Mouse (Mus musculus): Measurements from ENCODE around the gene Ankar. TPM values are rescaled to one million over a fixed set of nuclear protein-coding genes. Genes with fewer than 3 reads are reported as not detected.

Gene Ankar
- not detected in 2 replicates for polyA plus RNA-seq (2014; fragmentation: Nextera tagmentation; extraction: Ambion mirVana)

DNA sequence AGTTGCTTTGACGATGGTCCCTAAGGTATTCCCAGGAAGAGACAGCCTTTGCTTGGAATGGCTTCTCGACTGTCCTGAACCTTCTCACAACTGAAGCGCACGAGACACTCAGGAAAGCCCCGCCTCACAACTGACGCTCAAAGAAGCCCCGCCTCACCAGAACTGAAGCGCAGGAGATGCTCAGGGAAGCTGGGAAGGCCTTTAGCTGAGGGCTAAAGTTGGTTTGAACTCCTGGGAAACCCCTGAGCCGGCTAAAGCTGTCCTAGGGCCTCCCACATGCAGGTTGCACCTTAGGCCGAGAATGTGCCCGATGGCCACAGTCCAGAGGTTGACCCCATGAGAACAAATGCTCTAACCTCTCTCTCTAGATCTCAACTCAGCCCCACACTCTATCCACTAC is at the start of gene Ankar:
Gene Ankar, minus strand, starts transcription at position 101 of the 400 bp plus-strand sequence.
- Histone ChIP-seq H3K4me2 (ENCODE audit: low read length) (no peak within 1 kb of the TSS), H3K27ac (ENCODE audit: low read depth, low read length) (no peak within 1 kb of the TSS), H3K4me3 (ENCODE audit: low read depth, low read length) (no peak within 1 kb of the TSS), H3K4me1 (ENCODE audit: control insufficient read depth, insufficient read depth, low read length) (no peaks in the 10 kb centered on the region), H3K9me3 (replicated peaks; ENCODE audit: control insufficient read depth, low read length) (no peaks in the 10 kb centered on the region), H3K9ac (ENCODE audit: low read length) (no peak within 1 kb of the TSS), H3K36me3 (ENCODE audit: control insufficient read depth, insufficient read depth, low read length) (no peaks in the 10 kb centered on the region), H3K27me3 (replicated peaks; ENCODE audit: control insufficient read depth, insufficient read depth, low read length) (no peaks in the 10 kb centered on the region)
- ATAC-seq, result no peak
- DNase-seq (ENCODE audit: low spot score), result no peak
- WGBS, result 82% methylated on average over 11 of the region's 11 CpGs

DNA sequence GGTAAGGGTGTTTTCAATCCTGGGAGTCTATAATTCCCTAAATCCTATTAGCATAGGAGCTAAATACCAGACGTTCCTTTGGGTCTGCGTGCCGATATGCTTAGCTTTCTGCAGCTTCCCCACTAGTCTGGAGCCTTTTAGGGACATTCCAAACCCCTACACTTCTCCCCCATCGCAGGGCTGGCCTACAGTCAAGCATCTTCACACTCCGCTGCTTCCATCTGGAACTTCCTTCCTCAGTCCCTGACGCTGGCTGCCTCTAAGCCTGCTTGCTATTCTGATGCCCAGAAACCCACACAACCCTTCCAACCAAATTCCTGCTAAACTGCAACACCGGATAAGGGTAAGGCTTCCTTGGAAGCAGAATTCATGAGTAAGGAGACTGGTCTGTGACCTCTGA is 46.0 kb upstream of the Ankar start:
- Histone ChIP-seq H3K27me3 (replicated peaks; ENCODE audit: control insufficient read depth, insufficient read depth, low read length) (no peaks in the 10 kb centered on the region), H3K4me3 (ENCODE audit: low read depth, low read length) (no peak overlapping the region), H3K4me2 (ENCODE audit: low read length) (no peak overlapping the region), H3K36me3 (ENCODE audit: control insufficient read depth, insufficient read depth, low read length) (no peaks in the 10 kb centered on the region), H3K27ac (ENCODE audit: low read depth, low read length) (0 out of 2 replicates have a peak overlapping the region, but pooled peaks have one; percentile 41), H3K9ac (ENCODE audit: low read length) (no peak overlapping the region), H3K9me3 (replicated peaks; ENCODE audit: control insufficient read depth, low read length) (no peaks in the 10 kb centered on the region), H3K4me1 (ENCODE audit: control insufficient read depth, insufficient read depth, low read length) (no peaks in the 10 kb centered on the region)
- DNase-seq (ENCODE audit: low spot score), result peak; percentile 76
- 54% methylated on average over 7 of the region's 7 CpGs for WGBS
- peak; percentile 71; the same call in 1 of the 2 replicates for ATAC-seq

DNA sequence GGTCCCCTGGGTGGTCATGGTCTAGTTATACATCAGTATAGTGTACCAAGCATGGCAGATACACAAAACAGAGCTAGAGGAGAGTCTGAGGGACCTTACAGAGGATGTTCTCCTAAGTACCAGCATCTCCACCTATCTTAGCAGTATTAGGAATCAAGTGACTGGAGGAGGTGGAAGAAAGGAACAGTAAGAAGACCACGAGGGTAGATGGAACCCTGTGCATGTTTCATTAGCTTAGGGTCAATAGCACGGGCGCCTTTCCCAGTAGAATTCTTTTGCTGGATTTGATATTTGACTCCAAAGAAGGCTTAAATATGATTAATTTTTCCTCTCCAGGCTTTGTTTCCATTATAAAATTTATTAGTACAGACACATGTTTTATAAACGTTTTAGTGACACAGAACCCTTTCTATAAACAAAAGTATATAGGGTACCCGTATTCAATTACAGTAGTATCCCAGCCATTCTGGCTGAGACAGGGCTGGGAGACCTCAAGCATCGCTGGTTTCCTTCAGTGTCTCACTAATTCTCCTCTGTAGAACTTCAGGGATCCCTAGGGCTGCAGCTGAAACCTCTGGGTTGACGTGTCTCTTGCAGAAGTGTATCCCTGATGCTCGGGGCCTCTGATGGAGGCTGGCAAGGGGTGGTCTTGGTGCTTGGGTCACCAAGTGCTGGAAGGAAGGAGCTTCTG is 44.6 kb upstream of the Ankar start:
- Histone ChIP-seq H3K36me3 (ENCODE audit: control insufficient read depth, insufficient read depth, low read length) (no peaks in the 10 kb centered on the region), H3K4me2 (ENCODE audit: low read length) (no peak overlapping the region), H3K9me3 (replicated peaks; ENCODE audit: control insufficient read depth, low read length) (no peaks in the 10 kb centered on the region), H3K4me1 (ENCODE audit: control insufficient read depth, insufficient read depth, low read length) (peaks cover 3% of the 10 kb centered on the region; the same call in 1 of the 2 replicates), H3K27me3 (replicated peaks; ENCODE audit: control insufficient read depth, insufficient read depth, low read length) (no peaks in the 10 kb centered on the region), H3K9ac (ENCODE audit: low read length) (no peak overlapping the region), H3K27ac (ENCODE audit: low read depth, low read length) (no peak overlapping the region), H3K4me3 (ENCODE audit: low read depth, low read length) (no peak overlapping the region)
- DNase-seq (ENCODE audit: low spot score) (no peak), ATAC-seq (no peak)
- 90% methylated on average over 8 of the region's 8 CpGs for WGBS

DNA sequence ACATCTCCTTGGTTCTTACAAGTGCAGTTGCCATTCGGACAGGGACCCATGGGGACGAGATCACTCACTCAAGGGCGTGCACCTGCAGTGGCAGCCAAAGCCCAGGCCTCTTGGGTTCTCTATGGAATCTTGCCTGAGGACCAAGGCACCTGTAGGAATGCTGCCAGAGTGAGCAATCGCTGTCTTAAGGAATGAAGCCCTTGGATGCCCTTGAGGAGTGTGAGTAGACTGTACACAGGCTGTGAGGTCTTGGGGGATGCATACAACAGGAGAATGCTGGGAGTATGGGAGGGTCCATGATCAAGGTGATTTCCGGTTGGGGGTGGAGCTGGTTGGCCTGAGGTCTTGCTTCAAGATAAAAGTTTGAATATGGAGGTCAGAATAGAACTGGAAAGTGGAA is 41.0 kb upstream of the Ankar start:
- Histone ChIP-seq H3K4me2 (ENCODE audit: low read length) (no peak overlapping the region), H3K4me1 (ENCODE audit: control insufficient read depth, insufficient read depth, low read length) (peaks cover 12% of the 10 kb centered on the region), H3K9ac (ENCODE audit: low read length) (no peak overlapping the region), H3K27ac (ENCODE audit: low read depth, low read length) (no peak overlapping the region), H3K36me3 (ENCODE audit: control insufficient read depth, insufficient read depth, low read length) (no peaks in the 10 kb centered on the region), H3K9me3 (replicated peaks; ENCODE audit: control insufficient read depth, low read length) (no peaks in the 10 kb centered on the region), H3K27me3 (replicated peaks; ENCODE audit: control insufficient read depth, insufficient read depth, low read length) (no peaks in the 10 kb centered on the region), H3K4me3 (ENCODE audit: low read depth, low read length) (no peak overlapping the region)
- ATAC-seq (no peak), DNase-seq (ENCODE audit: low spot score) (no peak)
- WGBS, result 93% methylated on average over 5 of the region's 5 CpGs

DNA sequence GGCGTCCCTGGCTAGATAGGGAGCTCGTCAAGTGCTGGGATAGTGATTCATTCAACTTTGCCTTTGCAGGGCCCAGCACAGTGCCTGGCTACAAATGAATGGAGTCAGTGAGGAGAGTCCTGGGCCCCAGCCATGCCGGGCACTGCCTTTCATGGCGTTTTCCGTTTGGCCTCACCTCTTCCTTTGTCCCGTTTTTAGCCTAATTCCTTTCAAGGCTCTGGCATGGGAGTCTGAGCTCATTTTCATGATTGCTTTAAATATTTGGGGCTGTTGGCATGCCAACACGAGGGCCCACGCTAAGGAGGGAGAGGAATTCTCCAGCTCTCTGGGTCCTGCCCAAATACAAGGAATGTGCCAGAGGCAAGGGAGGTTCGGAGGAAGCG is 39.3 kb upstream of the Ankar start:
- no peak overlapping the region for H3K4me2 ChIP-seq (ENCODE audit: low read length)
- H3K27ac ChIP-seq (ENCODE audit: low read depth, low read length), result peak overlapping the region; percentile 49
- H3K27me3 ChIP-seq (replicated peaks; ENCODE audit: control insufficient read depth, insufficient read depth, low read length), result no peaks in the 10 kb centered on the region
- peaks cover 12% of the 10 kb centered on the region for H3K4me1 ChIP-seq (ENCODE audit: control insufficient read depth, insufficient read depth, low read length)
- H3K9me3 ChIP-seq (replicated peaks; ENCODE audit: control insufficient read depth, low read length), result no peaks in the 10 kb centered on the region
- ATAC-seq (peak; percentile 88), DNase-seq (ENCODE audit: low spot score) (peak; percentile 79)
- no peaks in the 10 kb centered on the region for H3K36me3 ChIP-seq (ENCODE audit: control insufficient read depth, insufficient read depth, low read length)
- no peak overlapping the region for H3K9ac ChIP-seq (ENCODE audit: low read length)
- H3K4me3 ChIP-seq (ENCODE audit: low read depth, low read length), result no peak overlapping the region
- 18% methylated on average over 10 of the region's 10 CpGs for WGBS

DNA sequence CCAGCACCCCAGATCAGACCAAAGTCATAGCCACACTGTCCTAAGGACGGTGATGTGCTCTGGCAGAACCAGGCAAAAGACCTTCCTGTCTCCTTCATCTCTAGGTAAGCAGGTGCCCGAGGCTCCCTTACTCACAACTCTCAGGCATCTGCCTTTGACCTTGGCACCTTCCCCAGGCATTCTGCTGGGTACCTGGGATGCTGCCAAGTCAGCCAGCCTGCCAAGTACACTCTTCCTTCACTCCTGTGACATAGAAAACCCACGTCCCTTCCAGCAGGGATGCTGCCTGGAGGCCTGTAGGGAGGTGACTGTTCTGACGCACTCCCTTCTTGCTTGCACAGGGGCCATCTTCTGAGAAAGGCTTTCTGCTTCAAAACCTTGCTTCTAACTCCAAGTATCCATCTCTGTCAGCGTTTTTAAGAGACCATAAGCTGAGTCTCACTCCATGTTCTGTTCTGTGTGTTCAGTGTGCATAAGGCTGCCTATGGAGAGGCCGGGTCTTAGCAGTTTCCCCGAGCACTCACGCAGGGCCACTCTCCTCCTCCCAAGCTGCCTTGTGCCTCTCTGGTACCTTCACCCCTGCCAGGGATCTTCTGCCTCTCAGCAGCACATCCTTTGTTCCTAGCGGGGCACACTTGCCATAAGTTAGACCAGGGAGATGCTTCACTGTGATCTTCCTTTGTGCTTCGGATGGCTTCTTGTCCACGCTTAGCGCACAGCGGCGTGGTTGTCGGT is 38.7 kb upstream of the Ankar start:
- DNase-seq (ENCODE audit: low spot score) (peak; percentile 58), ATAC-seq (peak; percentile 75)
- no peak overlapping the region for H3K4me3 ChIP-seq (ENCODE audit: low read depth, low read length)
- no peaks in the 10 kb centered on the region for H3K9me3 ChIP-seq (replicated peaks; ENCODE audit: control insufficient read depth, low read length)
- no peak overlapping the region for H3K4me2 ChIP-seq (ENCODE audit: low read length)
- H3K4me1 ChIP-seq (ENCODE audit: control insufficient read depth, insufficient read depth, low read length), result peaks cover 12% of the 10 kb centered on the region
- WGBS, result 45% methylated on average over 15 of the region's 15 CpGs
- H3K36me3 ChIP-seq (ENCODE audit: control insufficient read depth, insufficient read depth, low read length), result no peaks in the 10 kb centered on the region
- H3K27ac ChIP-seq (ENCODE audit: low read depth, low read length), result peak overlapping the region; percentile 49
- H3K9ac ChIP-seq (ENCODE audit: low read length), result no peak overlapping the region
- no peaks in the 10 kb centered on the region for H3K27me3 ChIP-seq (replicated peaks; ENCODE audit: control insufficient read depth, insufficient read depth, low read length)

DNA sequence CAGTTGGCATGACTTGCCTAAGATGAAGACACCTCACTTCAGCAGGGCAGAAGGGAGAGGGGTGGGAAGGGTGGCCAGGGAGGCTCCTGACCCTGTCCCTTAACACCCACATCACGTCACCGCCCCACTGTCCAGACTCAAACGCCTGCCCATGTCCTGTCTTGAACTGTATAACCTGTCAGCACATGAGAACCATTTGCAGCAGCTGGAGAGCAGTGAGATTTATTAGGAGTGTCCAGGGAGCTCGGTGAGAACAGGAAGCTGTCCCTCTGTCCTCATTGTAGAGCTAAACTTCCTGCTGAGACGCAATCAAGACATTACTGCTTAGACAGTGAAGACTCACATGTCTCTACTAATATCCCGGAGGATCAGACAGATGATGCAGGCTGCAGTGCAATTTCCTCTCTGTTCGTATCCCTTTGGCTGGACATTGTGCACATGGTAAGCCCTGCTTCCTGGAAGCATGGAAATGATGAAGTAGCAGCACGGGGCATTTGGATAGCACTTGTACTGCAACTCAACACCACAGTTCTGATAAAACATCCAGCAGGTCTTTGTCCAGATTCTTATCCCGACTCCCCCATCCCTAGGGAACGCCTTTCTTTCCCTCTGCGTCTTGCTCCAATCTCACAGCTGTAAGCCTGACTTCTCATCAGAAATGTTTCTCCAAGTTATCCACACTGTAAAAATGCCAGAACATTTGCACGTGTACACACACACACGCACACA is 36.2 kb upstream of the Ankar start:
- DNase-seq (ENCODE audit: low spot score), result no peak
- no peak overlapping the region for H3K4me3 ChIP-seq (ENCODE audit: low read depth, low read length)
- no peaks in the 10 kb centered on the region for H3K36me3 ChIP-seq (ENCODE audit: control insufficient read depth, insufficient read depth, low read length)
- H3K9me3 ChIP-seq (replicated peaks; ENCODE audit: control insufficient read depth, low read length), result no peaks in the 10 kb centered on the region
- no peak overlapping the region for H3K4me2 ChIP-seq (ENCODE audit: low read length)
- no peak overlapping the region for H3K27ac ChIP-seq (ENCODE audit: low read depth, low read length)
- peaks cover 12% of the 10 kb centered on the region for H3K4me1 ChIP-seq (ENCODE audit: control insufficient read depth, insufficient read depth, low read length)
- ATAC-seq, result no peak
- 74% methylated on average over 13 of the region's 13 CpGs for WGBS
- H3K9ac ChIP-seq (ENCODE audit: low read length), result no peak overlapping the region
- H3K27me3 ChIP-seq (replicated peaks; ENCODE audit: control insufficient read depth, insufficient read depth, low read length), result no peaks in the 10 kb centered on the region

DNA sequence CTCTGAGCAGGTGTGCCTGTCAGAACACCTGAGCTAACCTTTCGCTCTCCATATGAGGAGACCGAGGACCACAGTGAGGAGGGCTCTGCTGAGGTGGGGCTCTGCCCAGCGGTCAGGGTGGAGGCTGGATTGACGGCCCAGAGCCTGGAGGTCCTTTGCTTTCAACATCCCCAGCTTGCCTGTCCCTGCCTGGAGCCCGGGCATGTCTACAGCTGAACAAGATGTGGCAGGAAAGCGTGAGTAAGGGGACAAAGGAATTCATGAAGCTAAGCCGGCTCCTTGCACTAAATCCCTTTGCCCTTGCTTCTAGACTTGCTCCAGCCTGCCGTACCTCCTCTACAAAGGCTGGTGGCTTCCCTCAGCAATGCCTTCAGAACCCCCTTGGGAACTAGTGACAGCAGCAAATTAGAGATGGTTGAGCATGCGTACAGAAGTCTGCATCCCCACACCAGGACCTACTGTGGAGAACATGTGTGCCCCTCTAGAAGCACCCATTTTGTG is 32.9 kb upstream of the Ankar start:
- no peaks in the 10 kb centered on the region for H3K4me1 ChIP-seq (ENCODE audit: control insufficient read depth, insufficient read depth, low read length)
- 82% methylated on average over 9 of the region's 9 CpGs for WGBS
- no peaks in the 10 kb centered on the region for H3K36me3 ChIP-seq (ENCODE audit: control insufficient read depth, insufficient read depth, low read length)
- H3K27me3 ChIP-seq (replicated peaks; ENCODE audit: control insufficient read depth, insufficient read depth, low read length), result no peaks in the 10 kb centered on the region
- H3K4me2 ChIP-seq (ENCODE audit: low read length), result no peak overlapping the region
- no peak for ATAC-seq
- no peak overlapping the region for H3K9ac ChIP-seq (ENCODE audit: low read length)
- no peak overlapping the region for H3K27ac ChIP-seq (ENCODE audit: low read depth, low read length)
- H3K9me3 ChIP-seq (replicated peaks; ENCODE audit: control insufficient read depth, low read length), result no peaks in the 10 kb centered on the region
- no peak for DNase-seq (ENCODE audit: low spot score)
- H3K4me3 ChIP-seq (ENCODE audit: low read depth, low read length), result no peak overlapping the region

Data from forebrain, embryonic 14.5 days (tissue).